Mouse (Mus musculus): ENCODE results near the gene BC147527. TPM values are rescaled to one million over a fixed set of nuclear protein-coding genes. Genes with fewer than 3 reads are reported as not detected.
"Not testable (repeated sequence)": the region's sequence is repeated elsewhere in the genome, so short reads cannot be mapped to it uniquely, and the experiment has no call there.

The BC147527 gene
- polyA plus RNA-seq (2017; shearing (Covaris generic)) = 10 to 100 TPM; 28.6 to 70.5 (median 48.6) TPM

GRCm38 (mm10) chr13:120299991-120300442 lies at the start of gene BC147527:
Gene BC147527, plus strand, starts transcription at chr13:120300392.
- peak; percentile 93 for ATAC-seq

- not testable (repeated sequence) for ATAC-seq
These were observed 48.8 kb upstream of the BC147527 start for GRCm38 (mm10) chr13:120251208-120251924.

GRCm38 (mm10) chr13:120258817-120259658 lies 41.2 kb upstream of the BC147527 start:
- not testable (repeated sequence) for ATAC-seq

- ATAC-seq = not testable (repeated sequence)
These were observed 40.5 kb upstream of the BC147527 start for GRCm38 (mm10) chr13:120259718-120260117.

- ATAC-seq = not testable (repeated sequence)
These were observed 37.3 kb upstream of the BC147527 start, which contains the start of gene AF067061 for GRCm38 (mm10) chr13:120262870-120263269. Gene AF067061, plus strand, starts transcription at chr13:120263114.

GRCm38 (mm10) chr13:120277837-120278236 lies 22.4 kb upstream of the BC147527 start:
- not testable (repeated sequence) for ATAC-seq

- no peak for ATAC-seq
These were observed 21.4 kb upstream of the BC147527 start for GRCm38 (mm10) chr13:120278784-120279183.

GRCm38 (mm10) chr13:120299324-120299894 lies 783 bp upstream of the BC147527 start:
- peak; percentile 27 for ATAC-seq

GRCm38 (mm10) chr13:120300853-120301252 lies 661 bp downstream of the BC147527 start:
- ATAC-seq = no peak

- ATAC-seq = no peak
These were observed 10.6 kb downstream of the BC147527 start for GRCm38 (mm10) chr13:120310749-120311148.

- ATAC-seq = peak; percentile 53
These were observed 13.4 kb downstream of the BC147527 start for GRCm38 (mm10) chr13:120313584-120313983.

GRCm38 (mm10) chr13:120316578-120316977 lies 16.4 kb downstream of the BC147527 start, which contains the start of gene Tcstv3:
Gene Tcstv3, plus strand, starts transcription at chr13:120316878.
- not testable (repeated sequence) for ATAC-seq

GRCm38 (mm10) chr13:120320183-120320582 lies 20.0 kb downstream of the BC147527 start:
- ATAC-seq = peak; percentile 18

GRCm38 (mm10) chr13:120320721-120321120 lies 20.5 kb downstream of the BC147527 start:
- peak; percentile 69 for ATAC-seq

Other genes with a start within 250 kb of the BC147527 start
- under 1 TPM in 2 of 3 experiments, not detected in 1; 0.21 to 0.87 TPM for gene Gm21188, start 248.2 kb upstream of the BC147527 start, polyA plus RNA-seq (2017; shearing (Covaris generic))
- not detected for gene Gm20767, start 160.1 kb upstream of the BC147527 start, polyA plus RNA-seq (2017; shearing (Covaris generic))
- not detected for gene Gm21818, start 128.0 kb upstream of the BC147527 start, polyA plus RNA-seq (2017; shearing (Covaris generic))
- gene Gm21762, start 84.4 kb upstream of the BC147527 start, polyA plus RNA-seq (2017; shearing (Covaris generic)) = not detected
- gene Gm21731, start 61.3 kb upstream of the BC147527 start, polyA plus RNA-seq (2017; shearing (Covaris generic)) = not detected
- gene AF067061, start 37.3 kb upstream of the BC147527 start, polyA plus RNA-seq (2017; shearing (Covaris generic)) = not detected
- not detected for gene Tcstv3, start 16.5 kb downstream of the BC147527 start, polyA plus RNA-seq (2017; shearing (Covaris generic))